In the genomic region with DNA sequence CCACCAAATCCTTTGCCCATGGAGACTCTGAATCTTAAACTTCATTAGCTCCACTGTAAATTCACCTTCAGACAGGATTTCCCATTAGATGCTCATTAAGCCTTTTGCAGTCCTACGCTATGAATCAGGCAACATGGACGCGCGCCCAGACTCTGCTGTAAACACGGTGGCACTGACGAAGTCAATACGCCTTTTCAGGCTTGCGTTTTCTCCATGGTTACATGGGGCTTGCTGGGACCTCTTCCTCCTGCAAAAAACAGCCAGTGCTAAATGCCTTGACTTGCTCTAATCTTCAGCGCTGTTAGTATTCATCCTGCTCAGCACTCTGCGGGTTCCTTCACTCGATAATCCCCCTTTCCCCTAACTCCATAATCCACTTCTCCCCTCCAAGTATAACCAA, we compare ENCODE assay signal across 8 mouse cellular contexts.
A peak's percentile ranks its signal among the peaks of the same experiment; 100 is the strongest.
DNase-seq lines count a peak whose midpoint lies in the region; ATAC-seq and TF ChIP-seq lines count a peak whose summit lies in the region.
"Had no signal": no experiment of that assay in that cellular context is flagged by ENCODE, and none has a peak within 500 bp of the region (broad histone marks: within the 10 kb centered on the region; RNA-seq: fewer than 3 reads in every experiment).

No protein-coding gene starts in this region.

- intact Hi-C loops in left cerebral cortex, postnatal 25 days (cut with DNase I) = no loop called here

- no peak for TF ChIP-seq EP300 in heart, postnatal 0 days (IDR thresholded peaks at IDR 0.05; ENCODE audit: low read depth)

- no peak overlapping the region for H3K9ac ChIP-seq in heart, postnatal 0 days (replicated peaks; ENCODE audit: low read depth, low read length)
- H3K9ac ChIP-seq: liver, embryonic 13.5 days had no signal

- H3K4me3 ChIP-seq in heart, postnatal 0 days (ENCODE audit: low read depth, low read length) = no peak overlapping the region
- H3K4me3 ChIP-seq: liver, embryonic 13.5 days had no signal

- H3K9me3 ChIP-seq in heart, postnatal 0 days (replicated peaks; ENCODE audit: control insufficient read depth, low read length) = no peaks in the 10 kb centered on the region
- H3K9me3 ChIP-seq: liver, embryonic 13.5 days had no signal

- H3K27me3 ChIP-seq in heart, postnatal 0 days (ENCODE audit: control insufficient read depth, insufficient read depth, low read length) = no peaks in the 10 kb centered on the region
- H3K27me3 ChIP-seq: liver, embryonic 13.5 days had no signal

- no peak overlapping the region for H3K27ac ChIP-seq in heart, postnatal 0 days (ENCODE audit: low read depth)
- H3K27ac ChIP-seq: liver, embryonic 13.5 days had no signal

- no peaks in the 10 kb centered on the region for H3K36me3 ChIP-seq in heart, postnatal 0 days (replicated peaks; ENCODE audit: control insufficient read depth, insufficient read depth, low read length)
- H3K36me3 ChIP-seq: liver, embryonic 13.5 days had no signal

- no peaks in the 10 kb centered on the region for H3K4me1 ChIP-seq in heart, postnatal 0 days (ENCODE audit: control insufficient read depth, insufficient read depth)
- H3K4me1 ChIP-seq: liver, embryonic 13.5 days had no signal

- peak; percentile 18 for DNase-seq in 3T3-L1 (ENCODE audit: low read depth, low spot score)
- DNase-seq in MN1 (ENCODE audit: low spot score) = peak; percentile 87
- DNase-seq in heart, postnatal 0 days (ENCODE audit: low spot score) = no peak
- DNase-seq in left cerebral cortex, postnatal 25 days (ENCODE audit: low spot score in 2 of 2) = peak; percentile 66 to 81
- DNase-seq in ovary, postnatal 36 days (ENCODE audit: low spot score) = peak; percentile 8
- DNase-seq in adrenal gland, postnatal 10 days = no peak
- no peak for DNase-seq in thymus, postnatal 0 days (ENCODE audit: low spot score)
- DNase-seq: liver, embryonic 13.5 days had no signal

- WGBS in heart, postnatal 0 days = 25% methylated on average over 11 of the region's 11 CpGs

- TF ChIP-seq CTCF in heart, postnatal 0 days (IDR thresholded peaks at IDR 0.05; ENCODE audit: low read depth) = no peak

- ATAC-seq in heart, postnatal 0 days (ENCODE audit: insufficient read depth, low read depth) = no peak

- H3K4me2 ChIP-seq in heart, postnatal 0 days (ENCODE audit: low read depth, low read length) = peak overlapping the region; percentile 36; the same call in 1 of the 2 replicates
- H3K4me2 ChIP-seq: liver, embryonic 13.5 days had no signal

Comparison
In these comparisons a context has a peak if more than half of its experiments do, and no peak if none do; other contexts are left out.
1. DNase-seq: peak in 3T3-L1 (single experiment), MN1 (single experiment), left cerebral cortex, postnatal 25 days (2 of 2) and ovary, postnatal 36 days (single experiment); none in heart, postnatal 0 days (single experiment), adrenal gland, postnatal 10 days (single experiment) and thymus, postnatal 0 days (single experiment).